Mouse (Mus musculus) E14TG2a.4 (cell line): ENCODE measurements around the gene Tbc1d12.

ENCODE experiments used
- CTCF ChIP-seq: conservative IDR thresholded peaks from 2 replicates; pipeline ENCODE4 v1.5.1; 2014; ENCODE audit warnings: low read length
- NANOG ChIP-seq: IDR thresholded peaks from 2 replicates; pipeline ENCODE4 v1.6.1; 2014; ENCODE audit warnings: borderline replicate concordance, low read length, mixed read lengths
- POU5F1 ChIP-seq: IDR thresholded peaks from 2 replicates; pipeline ENCODE4 v1.6.1; 2014; ENCODE audit warnings: low read length, borderline replicate concordance

DNA sequence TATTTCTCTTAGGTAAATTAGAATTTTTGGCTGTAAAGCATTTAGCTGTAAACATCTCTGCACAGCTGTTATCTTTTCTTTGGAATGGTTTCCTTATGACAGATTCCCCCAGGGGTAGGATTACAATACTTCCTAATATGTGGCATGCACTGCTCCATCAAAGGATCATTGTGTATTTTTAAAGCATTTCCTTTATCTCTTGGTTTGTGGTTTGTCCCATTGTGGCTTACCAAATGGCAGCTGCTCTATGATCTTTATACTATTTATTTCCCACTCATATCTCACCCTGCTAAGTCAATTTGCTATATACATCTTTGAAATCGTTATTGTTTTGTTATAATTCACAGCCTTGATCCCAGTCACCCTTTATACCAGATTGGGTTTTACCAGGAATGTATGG is 3.2 kb upstream of the Tbc1d12 start:
- TF ChIP-seq CTCF (no peak), POU5F1 (no peak), NANOG (no peak)
